Mouse (Mus musculus) liver, embryonic 15.5 days (tissue): ENCODE measurements around the gene Zfp341. TPM values are rescaled to one million over a fixed set of nuclear protein-coding genes. Genes with fewer than 3 reads are reported as not detected.

Experiments used
- ATAC-seq: fragments of 200-750 bp; cut with Nextera tagmentation; 2 replicates; pipeline ENCODE4 v1.8.0; 2017; ENCODE audit warnings: moderate number of reproducible peaks, mild to moderate bottlenecking, moderate library complexity; ENCODE audit not compliant: insufficient read depth
- H3K27ac ChIP-seq: fragments of 300-500 bp; sonication (generic); replicated peaks from 2 replicates; pipeline ENCODE4 v1.5.1; 2015; ENCODE audit warnings: mild to moderate bottlenecking, inconsistent platforms
- H3K27me3 ChIP-seq: fragments of 300-500 bp; sonication (generic); 2 replicates; pipeline ENCODE4 v1.6.1; 2015; ENCODE audit warnings: mild to moderate bottlenecking, inconsistent platforms
- H3K36me3 ChIP-seq: fragments of 300-500 bp; sonication (generic); replicated peaks from 2 replicates; pipeline ENCODE4 v1.6.1; 2015; ENCODE audit warnings: moderate library complexity, mild to moderate bottlenecking, inconsistent platforms
- H3K4me1 ChIP-seq: fragments of 300-500 bp; sonication (generic); replicated peaks from 2 replicates; pipeline ENCODE4 v1.6.1; 2015; ENCODE audit warnings: inconsistent platforms
- H3K4me2 ChIP-seq: fragments of 300-500 bp; sonication (generic); 2 replicates; pipeline ENCODE4 v1.6.1; 2015; ENCODE audit warnings: moderate library complexity, mild to moderate bottlenecking, inconsistent platforms
- H3K4me3 ChIP-seq: fragments of 300-500 bp; sonication (generic); replicated peaks from 2 replicates; pipeline ENCODE4 v1.5.1; 2015; ENCODE audit warnings: mild to moderate bottlenecking, inconsistent platforms
- H3K9ac ChIP-seq: fragments of 300-500 bp; sonication (generic); 2 replicates; pipeline ENCODE4 v1.6.1; 2015; ENCODE audit warnings: moderate library complexity, mild to moderate bottlenecking, inconsistent platforms
- H3K9me3 ChIP-seq: fragments of 300-500 bp; sonication (generic); replicated peaks from 2 replicates; pipeline ENCODE4 v1.6.1; 2016; ENCODE audit warnings: inconsistent platforms
- WGBS: fragments of 180-500 bp; shearing (Covaris S2); methylation state at CpG from one replicate; pipeline ENCODE4 v1.1.7; 2015; ENCODE audit warnings: mixed read lengths; ENCODE audit not compliant: insufficient replicate concordance; 5-methylcytosine and 5-hydroxymethylcytosine counted together
- polyA plus RNA-seq: library from polyadenylated mRNA; unstranded; fragments of >200 nt; fragmentation: Nextera tagmentation; extraction: Ambion mirVana; gene quantifications from 2 replicates; pipeline ENCODE4 v1.2.1, GENCODE M21; 2015

The Zfp341 gene
- polyA plus RNA-seq, 1 experiment from 2014 or later: 2.6 TPM

- peaks cover under 1% of the 10 kb centered on the region; the same call in 1 of the 2 replicates for H3K36me3 ChIP-seq
- 62% methylated on average over 8 of the region's 8 CpGs for WGBS
- H3K4me3 ChIP-seq: no peak overlapping the region
- no peak overlapping the region for H3K27ac ChIP-seq
- no peak overlapping the region for H3K9ac ChIP-seq
- no peaks in the 10 kb centered on the region for H3K27me3 ChIP-seq
- H3K4me1 ChIP-seq: peaks cover 42% of the 10 kb centered on the region
- H3K9me3 ChIP-seq: no peaks in the 10 kb centered on the region
- ATAC-seq: no peak
- no peak overlapping the region for H3K4me2 ChIP-seq
Measured at GRCm38 (mm10) chr2:154571976-154572375, 41.1 kb upstream of the Zfp341 start.

GRCm38 (mm10) chr2:154572996-154573395 lies 40.1 kb upstream of the Zfp341 start:
- Histone ChIP-seq H3K36me3 (no peaks in the 10 kb centered on the region), H3K4me3 (no peak overlapping the region), H3K4me1 (peaks cover 32% of the 10 kb centered on the region), H3K9me3 (no peaks in the 10 kb centered on the region), H3K27ac (no peak overlapping the region), H3K27me3 (no peaks in the 10 kb centered on the region), H3K9ac (no peak overlapping the region), H3K4me2 (no peak overlapping the region)
- no peak for ATAC-seq
- 65% methylated on average over 3 of the region's 3 CpGs for WGBS

GRCm38 (mm10) chr2:154574271-154574670 lies 38.8 kb upstream of the Zfp341 start:
- no peak for ATAC-seq
- Histone ChIP-seq H3K36me3 (no peaks in the 10 kb centered on the region), H3K4me2 (no peak overlapping the region), H3K9me3 (no peaks in the 10 kb centered on the region), H3K27me3 (no peaks in the 10 kb centered on the region), H3K4me1 (peaks cover 21% of the 10 kb centered on the region), H3K27ac (peak overlapping the region; percentile 65), H3K9ac (no peak overlapping the region), H3K4me3 (no peak overlapping the region)
- WGBS: 47% methylated on average over 7 of the region's 7 CpGs

- H3K4me2 ChIP-seq: no peak overlapping the region
- 67% methylated on average over 12 of the region's 12 CpGs for WGBS
- no peak for ATAC-seq
- no peak overlapping the region for H3K27ac ChIP-seq
- H3K4me3 ChIP-seq: no peak overlapping the region
- no peak overlapping the region for H3K9ac ChIP-seq
- 0 out of 2 replicates have a peak, but pooled peaks cover 2% of the 10 kb centered on the region for H3K4me1 ChIP-seq
- no peaks in the 10 kb centered on the region for H3K9me3 ChIP-seq
- no peaks in the 10 kb centered on the region for H3K36me3 ChIP-seq
- H3K27me3 ChIP-seq: no peaks in the 10 kb centered on the region
Measured at GRCm38 (mm10) chr2:154576876-154577743, 36.0 kb upstream of the Zfp341 start.

GRCm38 (mm10) chr2:154577744-154578067 lies 35.4 kb upstream of the Zfp341 start:
- no peak overlapping the region for H3K4me2 ChIP-seq
- no peaks in the 10 kb centered on the region for H3K9me3 ChIP-seq
- H3K4me3 ChIP-seq: no peak overlapping the region
- WGBS: 83% methylated on average over 6 of the region's 6 CpGs
- no peaks in the 10 kb centered on the region for H3K27me3 ChIP-seq
- ATAC-seq: no peak
- peaks cover 5% of the 10 kb centered on the region for H3K4me1 ChIP-seq
- no peak overlapping the region for H3K27ac ChIP-seq
- no peaks in the 10 kb centered on the region for H3K36me3 ChIP-seq
- H3K9ac ChIP-seq: no peak overlapping the region

GRCm38 (mm10) chr2:154580586-154580985 lies 32.5 kb upstream of the Zfp341 start:
- ATAC-seq: no peak
- H3K27me3 ChIP-seq: no peaks in the 10 kb centered on the region
- no peak overlapping the region for H3K4me2 ChIP-seq
- no peak overlapping the region for H3K9ac ChIP-seq
- no peak overlapping the region for H3K27ac ChIP-seq
- no peaks in the 10 kb centered on the region for H3K36me3 ChIP-seq
- H3K4me3 ChIP-seq: no peak overlapping the region
- 81% methylated on average over 8 of the region's 8 CpGs for WGBS
- H3K4me1 ChIP-seq: peaks cover 24% of the 10 kb centered on the region
- H3K9me3 ChIP-seq: no peaks in the 10 kb centered on the region

GRCm38 (mm10) chr2:154581421-154581820 lies 31.7 kb upstream of the Zfp341 start:
- no peaks in the 10 kb centered on the region for H3K9me3 ChIP-seq
- H3K4me1 ChIP-seq: peaks cover 24% of the 10 kb centered on the region
- H3K27ac ChIP-seq: no peak overlapping the region
- no peak for ATAC-seq
- WGBS: 78% methylated on average over 1 of the region's 1 CpGs
- peaks cover 2% of the 10 kb centered on the region for H3K36me3 ChIP-seq
- H3K9ac ChIP-seq: no peak overlapping the region
- H3K4me3 ChIP-seq: no peak overlapping the region
- no peaks in the 10 kb centered on the region for H3K27me3 ChIP-seq
- no peak overlapping the region for H3K4me2 ChIP-seq

- Histone ChIP-seq H3K36me3 (peaks cover 19% of the 10 kb centered on the region), H3K4me1 (peaks cover 24% of the 10 kb centered on the region), H3K9ac (no peak overlapping the region), H3K27ac (0 out of 2 replicates have a peak overlapping the region, but pooled peaks have one; percentile 41), H3K27me3 (no peaks in the 10 kb centered on the region), H3K4me3 (no peak overlapping the region), H3K4me2 (no peak overlapping the region), H3K9me3 (no peaks in the 10 kb centered on the region)
- WGBS: 37% methylated on average over 15 of the region's 15 CpGs
- peak; percentile 60 for ATAC-seq
Measured at GRCm38 (mm10) chr2:154583906-154584872, 28.9 kb upstream of the Zfp341 start.

- WGBS: 69% methylated on average over 17 of the region's 17 CpGs
- no peaks in the 10 kb centered on the region for H3K9me3 ChIP-seq
- H3K27me3 ChIP-seq: no peaks in the 10 kb centered on the region
- H3K4me1 ChIP-seq: peaks cover 24% of the 10 kb centered on the region
- ATAC-seq: no peak
- no peak overlapping the region for H3K27ac ChIP-seq
- no peak overlapping the region for H3K9ac ChIP-seq
- H3K4me3 ChIP-seq: no peak overlapping the region
- H3K36me3 ChIP-seq: peaks cover 21% of the 10 kb centered on the region
- H3K4me2 ChIP-seq: no peak overlapping the region
Measured at GRCm38 (mm10) chr2:154584931-154585601, 28.0 kb upstream of the Zfp341 start.

GRCm38 (mm10) chr2:154586405-154586804 lies 26.7 kb upstream of the Zfp341 start:
- no peak for ATAC-seq
- WGBS: 64% methylated on average over 5 of the region's 5 CpGs
- H3K9ac ChIP-seq: no peak overlapping the region
- no peaks in the 10 kb centered on the region for H3K27me3 ChIP-seq
- H3K4me1 ChIP-seq: peaks cover 24% of the 10 kb centered on the region
- no peak overlapping the region for H3K4me2 ChIP-seq
- H3K4me3 ChIP-seq: no peak overlapping the region
- H3K36me3 ChIP-seq: peaks cover 22% of the 10 kb centered on the region
- no peaks in the 10 kb centered on the region for H3K9me3 ChIP-seq
- H3K27ac ChIP-seq: no peak overlapping the region

- 80% methylated on average over 4 of the region's 4 CpGs for WGBS
- Histone ChIP-seq H3K27me3 (no peaks in the 10 kb centered on the region), H3K36me3 (peaks cover 44% of the 10 kb centered on the region), H3K4me1 (peaks cover 8% of the 10 kb centered on the region), H3K4me3 (no peak overlapping the region), H3K9me3 (no peaks in the 10 kb centered on the region), H3K4me2 (no peak overlapping the region), H3K27ac (no peak overlapping the region), H3K9ac (no peak overlapping the region)
- ATAC-seq: no peak
Measured at GRCm38 (mm10) chr2:154589051-154589450, 24.0 kb upstream of the Zfp341 start.
